Mouse (Mus musculus) testis, adult 2 months (tissue): ENCODE results near the gene Itgb2.

Experiments
- CTCF ChIP-seq: fragments of 200-500 bp; IDR thresholded peaks from 2 replicates; pipeline ENCODE4 v1.5.1; 2012; ENCODE audit warnings: low read depth, mild to moderate bottlenecking, inconsistent platforms, low read length, moderate library complexity; ENCODE audit not compliant: control insufficient read depth, insufficient read depth, insufficient replicate concordance
- POLR2A ChIP-seq: fragments of 200-500 bp; IDR thresholded peaks from 2 replicates; pipeline ENCODE4 v1.6.1; 2012; ENCODE audit warnings: low read depth, mild to moderate bottlenecking, inconsistent platforms, low read length, moderate library complexity; ENCODE audit not compliant: control insufficient read depth

DNA sequence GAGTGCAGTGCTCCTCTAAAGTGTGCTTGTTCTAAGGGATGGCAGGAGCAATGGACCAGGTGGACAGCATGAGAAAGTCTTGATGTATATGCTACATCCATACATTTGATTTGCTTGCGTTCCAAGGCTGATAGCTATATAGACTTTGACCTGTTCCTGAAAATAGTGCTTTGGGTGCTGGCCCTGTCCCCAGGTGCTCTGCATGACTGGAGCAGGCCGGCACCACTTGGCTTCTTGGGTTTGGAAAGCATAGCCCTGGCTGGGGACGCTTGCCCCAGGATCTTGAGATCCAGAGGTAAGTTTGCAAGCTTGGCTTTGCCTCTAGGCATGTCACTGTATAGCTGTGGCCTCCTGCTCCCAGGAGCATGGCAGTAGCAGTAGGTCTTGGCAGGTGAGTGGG, 56.6 kb downstream of the Itgb2 start:
- no peak for TF ChIP-seq CTCF
- no peak for TF ChIP-seq POLR2A
